Mouse (Mus musculus) urinary bladder, postnatal 10 days (tissue): ENCODE results near the gene Prn.

Experiments
- DNase-seq: peaks from one replicate; pipeline ENCODE4 v3.0.0; 2022; ENCODE audit warnings: low spot score

The Prn gene

GRCm38 (mm10) chr2:131995742-131996141 is 86.0 kb downstream of the Prn start:
- DNase-seq, result no peak

- DNase-seq, result no peak
Measured at GRCm38 (mm10) chr2:131996369-131996768, 86.6 kb downstream of the Prn start.

DNA sequence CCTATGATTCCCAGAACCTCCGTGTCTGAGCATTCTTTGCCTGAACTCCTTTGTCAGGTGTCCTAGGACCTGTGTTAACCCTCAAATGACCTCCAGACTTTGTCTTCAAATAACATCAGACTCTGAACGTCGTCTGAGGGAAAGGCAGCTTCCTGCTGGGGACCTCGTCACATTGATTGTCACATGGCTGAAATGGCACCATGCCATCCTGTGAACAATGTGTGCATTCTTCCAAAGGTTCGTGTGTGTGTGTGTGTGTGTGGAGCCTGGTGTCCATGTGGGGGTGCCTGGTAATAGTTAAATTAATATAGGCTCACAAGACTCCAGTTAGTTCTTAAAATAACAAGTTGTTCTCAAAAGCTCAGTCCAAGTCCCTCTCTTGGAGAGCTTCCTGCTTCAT is 87.6 kb downstream of the Prn start:
- DNase-seq, result no peak

GRCm38 (mm10) chr2:132001696-132002334 is 92.1 kb downstream of the Prn start:
- no peak for DNase-seq

- DNase-seq, result no peak
Measured at GRCm38 (mm10) chr2:132003916-132004315, 94.2 kb downstream of the Prn start.

GRCm38 (mm10) chr2:132004495-132005136 is 94.9 kb downstream of the Prn start:
- DNase-seq, result no peak

DNA sequence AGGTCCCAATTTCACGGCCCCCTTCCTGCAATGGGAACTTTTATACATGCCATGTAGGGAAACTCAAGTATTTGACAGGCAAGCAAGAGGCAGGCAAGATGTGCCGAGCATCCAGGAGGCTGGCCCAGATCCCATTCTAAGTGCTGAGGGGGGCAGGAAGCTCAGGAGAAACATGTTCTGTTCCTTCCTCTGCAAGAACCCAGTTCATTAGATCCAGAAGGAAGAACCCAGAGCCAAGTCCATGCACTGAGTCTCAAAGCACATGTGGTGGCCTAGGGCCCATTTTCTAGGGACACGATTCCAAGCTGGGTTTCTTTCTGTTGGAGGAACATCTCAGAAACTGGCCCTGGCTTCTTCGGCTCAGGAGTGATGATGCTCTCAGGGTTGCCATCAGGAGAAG is 95.7 kb downstream of the Prn start:
- no peak for DNase-seq
